Comparison of ENCODE assay signal across 16 mouse cellular contexts in the genomic region with DNA sequence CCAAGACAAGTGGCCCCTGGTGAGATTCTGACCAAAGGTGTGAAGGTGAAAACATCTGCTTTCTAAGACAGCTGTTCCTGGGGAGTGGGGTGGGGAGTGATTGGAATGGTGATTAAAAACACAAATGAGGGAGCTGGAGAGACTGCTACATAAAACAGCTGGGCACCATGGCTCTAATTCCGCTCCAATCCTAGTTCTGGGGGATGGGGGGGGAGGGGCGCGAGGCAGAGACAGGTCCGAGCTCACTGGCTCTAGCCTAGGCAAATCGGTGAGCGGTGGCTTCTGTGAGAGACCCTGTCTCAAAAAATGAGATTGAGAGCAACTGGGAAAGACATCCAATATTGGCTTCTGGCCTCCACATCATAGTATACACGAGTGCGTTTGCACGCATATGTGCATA. TPM values are rescaled to one million over a fixed set of nuclear protein-coding genes. Genes with fewer than 3 reads are reported as not detected.
DNase-seq lines count a peak whose midpoint lies in the region; ATAC-seq lines count a peak whose summit lies in the region.
"Had no signal": no experiment of that assay in that cellular context is flagged by ENCODE, and none has a peak within 500 bp of the region (broad histone marks: within the 10 kb centered on the region; RNA-seq: fewer than 3 reads in every experiment).

No protein-coding gene starts in this region.

- H3K9me3 ChIP-seq in embryonic facial prominence, embryonic 11.5 days (replicated peaks; ENCODE audit: control insufficient read depth, low read length), result no peaks in the 10 kb centered on the region
- H3K9me3 ChIP-seq in embryonic facial prominence, embryonic 10.5 days, result no peaks in the 10 kb centered on the region
- no peaks in the 10 kb centered on the region for H3K9me3 ChIP-seq in heart, embryonic 15.5 days (replicated peaks)
- H3K9me3 ChIP-seq in neural tube, embryonic 13.5 days, result no peaks in the 10 kb centered on the region
- H3K9me3 ChIP-seq: forebrain, embryonic 15.5 days; midbrain, embryonic 13.5 days had no signal

- H3K27ac ChIP-seq in embryonic facial prominence, embryonic 11.5 days (replicated peaks; ENCODE audit: low read depth, low read length), result no peak overlapping the region
- H3K27ac ChIP-seq in embryonic facial prominence, embryonic 10.5 days (replicated peaks), result no peak overlapping the region
- peak overlapping the region; percentile 84 for H3K27ac ChIP-seq in heart, embryonic 15.5 days
- peak overlapping the region; percentile 49; the same call in 1 of the 2 replicates for H3K27ac ChIP-seq in neural tube, embryonic 13.5 days (replicated peaks)
- H3K27ac ChIP-seq: midbrain, embryonic 13.5 days had no signal

- no peak overlapping the region for H3K9ac ChIP-seq in embryonic facial prominence, embryonic 11.5 days (replicated peaks; ENCODE audit: low read length)
- no peak overlapping the region for H3K9ac ChIP-seq in heart, embryonic 15.5 days
- H3K9ac ChIP-seq in neural tube, embryonic 13.5 days, result no peak overlapping the region
- H3K9ac ChIP-seq: forebrain, embryonic 15.5 days; midbrain, embryonic 13.5 days had no signal

- no peak for ATAC-seq in embryonic facial prominence, embryonic 11.5 days (replicated peaks; ENCODE audit: insufficient number of reproducible peaks, low FRiP score, low TSS enrichment, low read depth)
- no peak for ATAC-seq in heart, embryonic 15.5 days (replicated peaks; ENCODE audit: insufficient number of reproducible peaks, insufficient read depth, low FRiP score, low read depth)
- 0 out of 2 replicates have a peak, but pooled peaks have one; percentile 24 for ATAC-seq in neural tube, embryonic 13.5 days (ENCODE audit: low read depth)
- ATAC-seq: forebrain, embryonic 15.5 days; lung, postnatal 0 days; midbrain, embryonic 13.5 days had no signal

- peaks cover 7% of the 10 kb centered on the region; the same call in 1 of the 2 replicates for H3K4me1 ChIP-seq in embryonic facial prominence, embryonic 11.5 days (ENCODE audit: control insufficient read depth, insufficient read depth, low read length)
- H3K4me1 ChIP-seq in embryonic facial prominence, embryonic 10.5 days, result peaks cover 49% of the 10 kb centered on the region
- peaks cover 85% of the 10 kb centered on the region for H3K4me1 ChIP-seq in heart, embryonic 15.5 days (replicated peaks)
- H3K4me1 ChIP-seq in neural tube, embryonic 13.5 days (replicated peaks), result peaks cover 89% of the 10 kb centered on the region

- peak; percentile 22 for DNase-seq in embryonic facial prominence, embryonic 11.5 days (ENCODE audit: low spot score)
- DNase-seq in embryonic facial prominence, embryonic 10.5 days (ENCODE audit: low spot score), result no peak
- DNase-seq in heart, postnatal 4 days, result no peak
- DNase-seq in neural tube, embryonic 10.5 days (ENCODE audit: extremely low spot score, low spot score), result no peak
- no peak for DNase-seq in cerebellum, postnatal 14 days
- no peak for DNase-seq in cerebellum, postnatal 10 days
- DNase-seq: adrenal gland, adult 8-10 months; cerebellum, adult 11-12 months; kidney, adult 2 months; kidney, postnatal 25 days; thymus, postnatal 4 days had no signal

- no peak overlapping the region for H3K4me3 ChIP-seq in embryonic facial prominence, embryonic 11.5 days (ENCODE audit: low read depth, low read length)
- no peak overlapping the region for H3K4me3 ChIP-seq in embryonic facial prominence, embryonic 10.5 days
- H3K4me3 ChIP-seq in heart, embryonic 15.5 days, result peak overlapping the region; percentile 10
- H3K4me3 ChIP-seq in neural tube, embryonic 13.5 days, result no peak overlapping the region
- H3K4me3 ChIP-seq: forebrain, embryonic 15.5 days; midbrain, embryonic 13.5 days had no signal

- WGBS in embryonic facial prominence, embryonic 11.5 days, result 21% methylated on average over 9 of the region's 9 CpGs
- WGBS in embryonic facial prominence, embryonic 10.5 days, result 28% methylated on average over 9 of the region's 9 CpGs
- 23% methylated on average over 9 of the region's 9 CpGs for WGBS in heart, embryonic 15.5 days
- 23% methylated on average over 9 of the region's 9 CpGs for WGBS in neural tube, embryonic 13.5 days

- no peak overlapping the region for H3K4me2 ChIP-seq in embryonic facial prominence, embryonic 11.5 days (ENCODE audit: low read depth, low read length)
- peak overlapping the region; percentile 50 for H3K4me2 ChIP-seq in heart, embryonic 15.5 days
- H3K4me2 ChIP-seq in neural tube, embryonic 13.5 days, result peak overlapping the region; percentile 21; the same call in 1 of the 2 replicates
- H3K4me2 ChIP-seq: forebrain, embryonic 15.5 days; midbrain, embryonic 13.5 days had no signal

- no peaks in the 10 kb centered on the region for H3K27me3 ChIP-seq in embryonic facial prominence, embryonic 11.5 days (ENCODE audit: control insufficient read depth, insufficient read depth, low read length)
- H3K27me3 ChIP-seq in embryonic facial prominence, embryonic 10.5 days (replicated peaks; ENCODE audit: low read depth, poor library complexity, severe bottlenecking), result no peaks in the 10 kb centered on the region
- no peaks in the 10 kb centered on the region for H3K27me3 ChIP-seq in heart, embryonic 15.5 days
- no peaks in the 10 kb centered on the region for H3K27me3 ChIP-seq in neural tube, embryonic 13.5 days
- H3K27me3 ChIP-seq: forebrain, embryonic 15.5 days; midbrain, embryonic 13.5 days had no signal

- no peaks in the 10 kb centered on the region for H3K36me3 ChIP-seq in embryonic facial prominence, embryonic 11.5 days (replicated peaks; ENCODE audit: control insufficient read depth, insufficient read depth, low read depth, low read length)
- H3K36me3 ChIP-seq in embryonic facial prominence, embryonic 10.5 days (replicated peaks), result no peaks in the 10 kb centered on the region
- H3K36me3 ChIP-seq in heart, embryonic 15.5 days, result no peaks in the 10 kb centered on the region
- H3K36me3 ChIP-seq in neural tube, embryonic 13.5 days, result no peaks in the 10 kb centered on the region
- H3K36me3 ChIP-seq: forebrain, embryonic 15.5 days; midbrain, embryonic 13.5 days had no signal

RNA-seq across cellular contexts. Expression of a gene that starts 24.2 kb away (rescaled TPM):
- polyA plus RNA-seq in embryonic facial prominence, embryonic 11.5 days (2014; fragmentation: Nextera tagmentation; extraction: Ambion mirVana), result 25.7 and 27.4 TPM in 2 replicates
- 24.3 and 25.1 TPM in 2 replicates for polyA plus RNA-seq in embryonic facial prominence, embryonic 10.5 days (2016; fragmentation: Nextera tagmentation; extraction: Ambion mirVana)
- polyA plus RNA-seq in heart, embryonic 15.5 days (2015; fragmentation: Nextera tagmentation; extraction: Ambion mirVana), result 25.7 and 28.4 TPM in 2 replicates
- 10 to 100 TPM; 57.0 to 57.9 TPM for total RNA-seq in heart, postnatal 4 days (2021)
- 41.5 and 45.4 TPM in 2 replicates for polyA plus RNA-seq in neural tube, embryonic 13.5 days (2015; fragmentation: Nextera tagmentation; extraction: Ambion mirVana)

Comparison
In these comparisons a context has a peak if more than half of its experiments do, and no peak if none do; other contexts are left out.
1. H3K27ac ChIP-seq: peak in heart, embryonic 15.5 days (single experiment) and neural tube, embryonic 13.5 days (single experiment); none in embryonic facial prominence, embryonic 11.5 days (single experiment) and embryonic facial prominence, embryonic 10.5 days (single experiment).